Mouse (Mus musculus): ENCODE measurements at regions not wholly inside any gene's neighbourhood (a gene's known extent, or its start where the extent isn't known, plus 50 kb on each side); places are given as distances from the start of the nearest gene placed in this dataset.
A peak's percentile ranks its signal among the peaks of the same experiment; 100 is the strongest.

DNA sequence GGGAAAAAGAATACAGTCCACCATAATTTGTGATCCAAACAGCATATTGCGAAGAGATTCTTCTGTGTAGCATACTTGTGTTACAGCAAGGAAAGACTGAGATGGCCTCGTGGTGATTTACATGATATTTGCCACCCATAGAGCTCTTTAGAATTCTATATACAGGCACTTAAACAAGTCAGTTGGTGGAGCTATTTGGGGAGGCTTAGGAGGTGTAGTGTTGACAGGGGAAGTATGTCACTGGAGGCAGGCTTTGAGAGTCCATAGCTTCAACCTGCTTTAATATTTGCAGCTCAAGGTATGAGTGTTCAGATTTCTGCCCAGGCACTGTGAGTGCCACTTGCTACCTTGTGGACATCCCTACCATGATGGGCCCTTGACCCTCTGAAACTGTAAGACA, 187.3 kb downstream of the Ostf1 start:
- DNase-seq (ENCODE audit: low read depth, low spot score): no peak

DNA sequence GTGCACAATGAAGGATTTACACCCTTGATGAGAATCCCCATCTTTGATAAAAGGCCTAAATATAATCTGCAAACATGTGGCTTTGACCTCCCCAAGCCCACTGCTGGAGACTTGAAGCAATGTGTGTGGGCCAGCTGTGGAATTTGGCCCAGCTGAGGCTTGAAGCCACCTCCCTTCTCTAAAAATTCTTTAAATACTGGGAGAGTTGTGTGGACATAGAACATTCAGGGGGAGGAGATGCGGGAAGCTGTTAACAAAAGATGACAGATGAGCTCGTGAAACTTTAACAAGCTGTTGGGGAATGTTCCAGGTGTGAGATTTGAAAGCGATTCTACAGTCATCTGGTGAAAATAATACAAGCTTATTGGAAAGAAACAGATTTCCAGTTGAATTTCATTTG, 195.3 kb downstream of the Ostf1 start:
- no peak for DNase-seq (ENCODE audit: low read depth, low spot score)

DNA sequence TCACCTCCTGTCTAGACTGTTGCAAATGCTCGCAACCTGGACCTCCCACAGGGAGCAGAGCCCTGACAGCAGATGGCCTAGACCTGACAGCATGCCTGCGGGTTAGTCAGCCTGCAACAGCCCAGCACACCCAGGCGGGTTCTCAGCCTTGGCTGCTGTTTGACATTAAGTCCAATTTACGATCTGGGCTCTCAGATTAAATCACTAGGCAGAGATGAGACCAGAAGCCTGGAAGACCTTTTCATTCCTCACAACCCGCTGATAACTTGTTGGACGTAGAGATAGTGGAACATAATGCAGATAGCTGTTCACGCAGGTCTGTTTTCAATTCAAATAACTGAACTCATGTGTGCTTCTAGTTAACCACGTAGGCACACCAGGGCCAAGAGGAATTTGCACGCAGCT, 211.2 kb downstream of the Ostf1 start:
- peak; percentile 40 for DNase-seq (ENCODE audit: low read depth, low spot score)

DNA sequence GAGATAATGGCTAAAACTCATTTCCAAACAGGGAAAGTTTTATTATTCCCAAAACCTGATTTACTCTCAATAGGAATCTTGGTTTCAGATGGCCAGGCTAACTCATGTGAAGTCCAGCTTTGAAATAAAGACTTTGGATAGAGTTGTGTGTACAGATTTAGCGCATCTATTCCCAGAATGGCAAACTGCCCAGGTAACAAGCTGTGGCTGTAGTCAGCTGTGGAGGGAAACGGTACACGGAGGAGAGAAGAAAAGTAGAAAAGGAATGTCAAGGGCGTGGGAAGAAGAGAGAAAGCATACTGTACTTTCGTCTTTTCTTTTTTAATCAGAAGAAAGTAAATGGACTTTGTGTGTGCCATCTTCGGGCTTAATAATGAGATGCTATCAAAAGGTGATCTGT, 213.1 kb downstream of the Ostf1 start:
- no peak for DNase-seq (ENCODE audit: low read depth, low spot score)

DNA sequence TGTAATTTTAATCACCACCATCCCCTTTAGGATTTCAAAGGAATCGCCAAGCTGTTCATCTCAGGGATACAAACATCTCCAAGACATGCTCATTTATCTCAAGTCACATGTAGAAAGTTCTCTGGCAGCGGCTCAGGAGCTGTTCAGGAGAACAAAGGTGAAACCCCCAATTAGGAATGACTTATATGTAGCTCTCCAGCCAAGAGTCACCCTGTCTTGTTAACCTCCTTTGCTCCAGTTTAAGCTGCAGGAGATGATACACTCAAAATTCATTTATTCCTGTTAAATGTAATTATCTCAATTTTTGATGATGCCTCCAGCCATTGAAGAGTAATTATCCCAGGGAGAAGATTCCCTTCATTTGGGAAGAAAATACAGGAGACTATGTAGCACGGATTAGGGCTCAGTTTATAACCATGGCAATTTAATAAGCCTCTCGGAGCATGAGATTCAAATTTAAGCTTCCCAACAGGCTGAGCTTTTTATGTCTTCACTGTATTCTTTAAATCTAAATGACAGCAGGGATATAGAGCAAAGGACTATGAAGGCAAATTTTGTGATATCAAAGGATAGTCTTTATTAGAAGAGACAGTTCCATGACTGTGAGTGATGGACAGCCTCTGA, 254.0 kb downstream of the Ostf1 start:
- DNase-seq (ENCODE audit: low read depth, low spot score): no peak

DNA sequence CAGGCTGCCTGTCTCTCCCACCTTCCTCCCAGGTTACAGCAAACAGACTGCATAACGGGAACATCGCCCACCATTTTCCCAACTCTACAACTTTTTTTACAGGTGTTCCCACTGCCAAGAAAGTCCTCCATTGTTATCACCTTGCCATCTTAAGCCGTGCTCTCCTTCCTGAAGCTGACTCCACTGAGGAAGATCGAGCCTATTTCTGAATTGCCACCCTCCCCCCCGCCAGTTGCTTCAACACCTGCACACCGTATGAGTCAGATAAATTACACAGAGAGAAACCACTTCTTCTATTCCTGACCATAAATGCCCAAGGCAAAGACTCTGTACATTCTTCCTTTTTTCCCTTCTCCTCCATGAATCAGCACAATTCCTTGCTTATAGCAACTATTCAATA, 263.0 kb downstream of the Ostf1 start:
- DNase-seq (ENCODE audit: low read depth, low spot score): no peak

DNA sequence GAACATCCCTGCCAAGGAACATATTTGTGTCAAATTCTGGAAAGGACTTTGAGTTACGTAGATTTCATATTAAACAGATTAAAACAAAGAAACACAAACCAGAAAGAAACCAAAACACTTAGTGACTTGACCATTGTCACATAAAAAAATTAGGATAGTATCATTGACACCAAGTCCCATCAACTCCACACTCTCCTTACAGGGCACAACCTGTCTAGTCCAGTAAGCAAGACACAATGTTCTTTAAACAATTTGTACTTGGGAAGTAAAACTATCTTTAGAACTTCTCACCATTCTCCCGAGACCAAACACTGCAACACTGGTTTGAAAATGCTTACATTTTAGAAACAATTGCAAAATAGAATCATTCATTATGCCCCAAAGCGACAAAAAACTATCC, 277.7 kb downstream of the Ostf1 start:
- DNase-seq (ENCODE audit: low read depth, low spot score): no peak

DNA sequence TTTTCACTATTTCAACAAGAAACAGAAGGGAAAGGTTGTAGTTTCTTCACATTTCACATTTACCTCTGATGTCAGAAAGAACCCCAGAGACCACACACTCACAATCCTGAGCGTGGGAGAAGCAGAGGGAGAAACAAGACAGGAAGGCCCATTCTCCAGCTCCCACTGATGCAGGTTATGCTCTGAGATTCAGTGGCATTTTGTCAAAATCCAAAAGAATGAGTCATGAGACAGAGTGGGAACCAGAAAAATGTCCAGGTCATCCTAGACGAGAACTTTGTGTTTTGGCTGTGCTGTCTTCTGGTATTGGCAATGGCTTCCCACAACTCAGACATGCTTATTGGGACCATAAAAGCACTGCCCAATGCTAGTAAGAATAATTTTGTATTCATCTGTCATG, 285.9 kb downstream of the Ostf1 start:
- no peak for DNase-seq (ENCODE audit: low read depth, low spot score)

DNA sequence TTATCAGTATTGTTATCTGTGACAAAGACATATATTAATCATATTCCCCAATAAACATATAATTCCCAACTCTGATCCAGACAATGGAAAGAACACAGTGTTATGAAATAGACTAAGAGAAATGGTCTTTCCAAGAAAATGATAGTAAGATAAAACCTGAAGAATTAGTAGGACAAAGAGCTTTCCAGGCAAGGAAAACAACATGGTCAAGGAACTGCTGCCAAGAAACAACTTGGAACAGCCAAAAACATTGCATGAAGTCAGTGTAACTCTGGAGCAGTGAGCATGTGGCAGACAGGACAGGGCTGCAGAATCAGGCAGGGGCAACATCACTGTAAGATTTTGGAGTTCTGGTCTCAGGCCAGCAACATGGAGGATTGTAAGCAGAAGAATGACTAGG, 288.0 kb downstream of the Ostf1 start:
- peak; percentile 34 for DNase-seq (ENCODE audit: low read depth, low spot score)

DNA sequence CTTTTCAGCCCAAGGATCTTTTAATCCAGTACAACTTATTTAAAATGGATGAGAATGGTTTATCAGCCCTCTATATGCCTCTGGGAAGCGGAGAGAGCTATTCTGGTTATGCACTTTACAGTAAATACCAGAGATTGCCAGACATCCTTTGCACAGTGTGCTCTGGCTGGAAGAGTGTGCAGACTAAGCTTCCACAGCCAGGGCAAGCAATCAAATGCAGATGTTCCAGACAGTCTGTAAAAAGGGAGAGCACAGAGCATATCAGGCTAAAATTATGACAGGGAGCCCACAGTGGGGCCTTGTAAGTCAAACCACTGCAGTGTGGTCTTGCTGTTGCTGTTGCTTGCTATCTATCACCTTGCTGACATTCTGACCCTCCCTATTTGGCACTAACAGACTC, 288.6 kb downstream of the Ostf1 start:
- peak; percentile 11 for DNase-seq (ENCODE audit: low read depth, low spot score)

DNA sequence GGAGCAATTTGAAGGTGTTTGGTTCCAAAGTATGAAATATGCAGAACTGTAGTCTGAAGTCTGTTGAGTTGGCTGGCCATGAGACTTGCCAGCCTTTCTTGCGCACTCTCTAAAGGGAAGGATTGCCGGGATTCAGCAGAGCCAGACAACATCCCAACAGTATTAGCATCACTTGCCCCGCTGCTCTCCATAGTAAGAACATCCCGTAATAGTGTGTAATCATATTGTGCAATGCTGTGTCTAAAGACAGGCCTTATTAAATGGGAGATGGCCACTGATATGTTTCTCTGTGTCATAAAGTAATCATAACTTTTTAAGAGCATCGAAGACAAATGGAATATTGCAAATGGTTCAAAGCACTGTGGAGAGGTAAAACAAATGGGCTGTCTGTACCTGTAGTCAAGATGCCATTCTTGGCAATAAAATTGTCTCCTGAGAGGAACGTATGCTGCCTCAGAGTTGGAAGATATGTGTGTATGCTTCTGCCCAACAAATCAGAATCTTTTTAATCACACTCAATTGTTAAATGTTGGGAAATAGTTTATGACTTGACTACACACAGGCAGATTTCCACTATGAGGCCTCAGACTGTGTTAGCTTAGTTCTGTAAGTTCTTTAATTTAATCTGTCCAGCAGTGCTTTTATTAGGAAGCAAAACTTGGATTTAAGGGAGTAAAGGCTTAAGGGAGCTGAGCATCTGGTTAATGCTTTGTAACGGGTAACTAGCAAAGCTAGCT, 293.6 kb downstream of the Ostf1 start:
- DNase-seq (ENCODE audit: low read depth, low spot score): peak; percentile 61

DNA sequence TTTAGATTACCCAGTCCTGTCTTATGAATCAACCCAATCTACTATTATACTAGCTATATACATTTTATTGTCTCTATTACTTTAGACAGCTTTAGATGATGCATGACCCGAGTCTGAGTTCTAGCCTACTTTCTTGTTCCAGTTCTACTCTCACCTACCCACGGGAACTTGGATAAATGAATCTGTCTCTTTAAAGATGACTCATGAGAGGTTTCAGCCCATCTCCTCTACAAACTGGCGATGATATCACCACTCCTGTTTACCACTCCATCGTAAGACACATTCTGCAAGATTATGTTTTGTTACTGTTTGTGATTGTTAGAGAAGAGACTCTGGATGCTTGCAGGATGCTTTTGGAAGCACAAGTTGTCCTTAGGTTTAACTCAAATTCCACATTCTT, 295.0 kb downstream of the Ostf1 start:
- DNase-seq (ENCODE audit: low read depth, low spot score): peak; percentile 31

DNA sequence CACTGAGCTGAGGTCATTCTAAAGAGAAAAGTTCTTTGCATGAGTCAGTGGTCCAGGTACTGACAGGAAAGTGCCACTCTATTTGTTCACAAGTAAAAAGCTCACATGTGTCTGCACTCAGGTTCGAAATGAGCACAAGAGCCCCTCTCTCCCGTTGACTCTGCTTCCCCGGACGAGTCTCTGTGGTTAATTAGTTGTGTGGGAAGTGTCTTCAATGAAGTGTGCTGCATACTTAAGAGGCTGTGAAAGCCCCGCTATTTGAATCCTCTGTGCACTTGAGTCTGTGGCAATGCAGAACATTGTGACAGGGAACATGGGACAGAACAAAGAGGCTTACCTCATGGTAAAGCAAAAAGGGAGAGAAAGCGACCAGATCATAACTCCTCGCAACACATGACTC, 297.0 kb downstream of the Ostf1 start:
- no peak for DNase-seq (ENCODE audit: low read depth, low spot score)

DNA sequence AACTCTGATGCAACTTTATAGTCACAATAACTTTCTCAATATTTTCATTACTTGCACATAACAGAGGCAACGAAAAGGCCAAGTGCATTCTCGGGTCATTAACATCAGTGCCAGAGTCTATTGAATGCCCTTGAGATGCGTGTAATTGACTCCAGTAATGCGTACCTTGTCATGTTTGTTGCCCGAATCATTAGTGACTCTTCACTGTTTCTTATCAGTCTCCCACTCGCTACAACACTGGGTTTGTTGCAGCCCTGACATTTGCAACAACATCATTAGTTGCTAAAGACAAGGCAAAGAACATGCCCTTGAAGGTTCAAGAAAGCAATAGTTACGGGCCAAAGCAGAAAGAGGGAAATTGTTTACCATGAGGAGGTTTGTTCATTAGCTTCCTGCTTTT, 299.8 kb downstream of the Ostf1 start:
- DNase-seq (ENCODE audit: low read depth, low spot score): no peak

DNA sequence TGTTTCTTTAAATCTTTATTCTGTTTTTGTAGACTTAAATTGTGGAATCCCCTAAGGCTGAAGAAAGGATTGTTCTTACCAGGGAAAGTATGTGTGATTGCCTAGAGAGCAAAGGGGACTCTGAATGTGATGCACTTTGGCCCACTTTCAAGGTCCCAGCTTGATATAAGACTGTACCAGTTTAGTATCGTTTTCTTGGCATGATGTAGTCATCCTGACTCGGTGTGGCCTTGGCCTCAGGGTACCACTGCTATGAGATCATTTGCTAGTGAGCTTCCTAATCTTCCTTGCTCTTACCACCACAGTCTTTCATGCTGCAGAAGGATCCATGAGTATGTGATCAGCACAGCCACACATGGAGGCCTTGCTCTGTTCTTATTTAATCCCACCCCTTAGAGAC, 302.2 kb downstream of the Ostf1 start:
- DNase-seq (ENCODE audit: low read depth, low spot score): no peak

DNA sequence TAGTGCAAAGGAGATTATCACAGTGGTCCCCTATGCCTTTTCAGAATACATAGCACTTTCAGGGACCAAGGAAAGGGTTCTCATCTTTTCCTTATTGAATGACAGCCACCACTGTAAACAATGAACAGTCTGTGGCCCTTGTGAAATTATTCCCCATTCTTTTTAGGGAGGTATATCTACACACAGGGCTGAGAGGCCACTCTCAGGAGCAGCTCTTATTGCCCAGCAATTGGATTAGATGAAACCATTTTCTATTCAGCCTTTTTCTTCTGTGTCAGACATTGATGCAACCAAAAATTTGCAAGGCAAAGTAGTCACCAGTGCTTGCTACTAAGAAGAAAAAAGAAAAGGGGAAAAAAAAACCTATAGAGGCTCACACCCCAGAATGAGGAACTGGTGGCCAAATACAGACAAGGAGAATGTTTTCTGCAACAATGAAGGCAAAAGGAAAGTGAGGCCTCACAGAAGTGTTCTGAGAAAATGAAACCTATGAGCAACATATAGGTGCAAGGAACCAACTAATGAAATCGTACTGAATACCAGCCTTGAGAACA, 313.2 kb downstream of the Ostf1 start:
- no peak for DNase-seq (ENCODE audit: low read depth, low spot score)

DNA sequence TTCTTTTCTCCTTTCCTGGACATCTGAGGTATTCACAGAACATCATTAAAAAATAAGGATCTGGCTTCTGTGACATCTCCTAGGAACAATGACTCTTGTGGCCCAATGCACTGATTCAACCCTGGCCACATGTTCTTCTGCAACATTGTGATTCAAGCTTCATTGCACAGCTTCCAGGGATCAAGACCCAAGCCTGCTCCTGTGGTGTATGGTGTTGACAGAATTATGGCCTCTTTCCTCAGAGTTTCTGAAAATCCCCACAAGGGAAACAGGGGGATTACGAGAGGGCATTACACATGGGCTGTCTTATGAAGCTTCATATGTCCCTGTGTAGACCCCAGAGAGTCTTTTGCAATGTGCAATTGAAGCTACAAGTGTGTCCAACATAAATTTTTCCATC, 358.2 kb downstream of the Ostf1 start:
- DNase-seq (ENCODE audit: low read depth, low spot score): no peak

DNA sequence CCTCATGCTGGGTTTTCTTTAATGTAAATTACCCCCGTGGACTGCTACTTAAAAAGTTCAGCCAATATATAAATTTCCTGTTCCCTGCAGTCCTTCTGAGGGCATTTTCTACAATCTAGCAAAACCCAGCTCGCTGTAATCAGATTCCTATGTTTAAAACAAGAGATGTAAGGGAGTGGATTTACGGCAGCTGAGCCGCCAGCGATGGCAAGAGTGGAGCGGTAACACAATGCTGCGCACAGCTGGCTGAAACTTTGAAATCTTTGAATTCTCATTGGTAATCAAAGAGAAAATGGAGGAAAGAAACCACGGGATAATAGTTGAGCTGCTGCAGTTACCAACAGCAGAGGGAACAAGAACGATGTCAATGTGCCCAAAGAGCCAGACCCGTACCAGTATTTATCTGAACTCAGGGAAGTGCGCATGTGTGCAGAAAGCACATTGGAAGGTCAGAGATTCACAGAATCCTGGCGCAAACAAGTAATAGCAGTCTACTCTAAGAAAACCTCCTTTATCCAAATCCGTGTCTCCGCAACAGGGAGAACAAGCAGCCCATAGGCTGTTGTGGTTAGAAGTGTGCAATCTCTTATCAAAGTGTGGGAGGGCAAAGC, 376.4 kb downstream of the Ostf1 start:
- no peak for DNase-seq (ENCODE audit: low read depth, low spot score)

DNA sequence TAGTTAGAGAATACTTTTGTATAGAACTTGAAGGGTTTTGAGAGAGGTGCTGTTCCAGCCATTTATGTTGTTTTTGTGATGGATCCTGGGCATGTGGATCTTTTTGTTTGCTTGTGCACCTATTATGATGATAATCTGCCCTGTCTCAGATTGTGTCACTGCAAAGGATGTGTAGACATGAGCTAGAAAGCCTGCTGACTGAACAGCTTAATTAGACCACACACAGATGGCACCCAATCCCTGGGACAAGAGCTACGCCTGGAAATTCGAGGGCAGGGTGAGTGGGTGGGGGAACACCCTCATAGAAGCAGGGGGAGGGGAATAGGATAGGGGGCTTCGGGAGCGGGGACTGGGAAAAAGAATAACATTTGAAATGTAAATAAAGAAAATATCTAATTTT, 378.3 kb downstream of the Ostf1 start:
- DNase-seq (ENCODE audit: low read depth, low spot score): no peak

Measured in skeletal muscle tissue, adult 2 months (tissue).